Mouse (Mus musculus): ENCODE measurements around the gene Hes7. TPM values are rescaled to one million over a fixed set of nuclear protein-coding genes. Genes with fewer than 3 reads are reported as not detected.

Gene Hes7
- total RNA-seq, 2 experiments from 2014 or later, result 0.79 to 1.3 TPM

- intact Hi-C loops (cut with DNase I), result loop anchor here (1.0 kb wide), 1 partner anchor 25 kb away; no protein-coding TSS in a partner anchor
Observed at GRCm38 (mm10) chr11:69125041-69125851, 5.0 kb downstream of the Hes7 start.

GRCm38 (mm10) chr11:69125852-69125918 lies 5.5 kb downstream of the Hes7 start, which contains the start of gene Aloxe3:
Gene Aloxe3, plus strand, starts transcription at chr11:69125896.
- intact Hi-C loops (cut with DNase I), result loop anchor here (1.0 kb wide), 1 partner anchor 25 kb away; no protein-coding TSS in a partner anchor
- DNase-seq (ENCODE audit: low spot score in 2 of 2), result no peak

More at GRCm38 (mm10) chr11:69125041-69125851, 5.0 kb downstream of the Hes7 start:
- peak; percentile 77 to 78 for DNase-seq (ENCODE audit: low spot score in 2 of 2)

GRCm38 (mm10) chr11:69125919-69126705 lies 5.9 kb downstream of the Hes7 start:
- no peak for DNase-seq (ENCODE audit: low spot score in 2 of 2)
- intact Hi-C loops (cut with DNase I), result loop anchor here (1.0 kb wide), 1 partner anchor 24 kb away; no protein-coding TSS in a partner anchor

GRCm38 (mm10) chr11:69126706-69127095 lies 6.5 kb downstream of the Hes7 start:
- intact Hi-C loops (cut with DNase I), result no loop called here
- no peak for DNase-seq (ENCODE audit: low spot score in 2 of 2)

- no peak for DNase-seq (ENCODE audit: low spot score in 2 of 2)
- intact Hi-C loops (cut with DNase I), result no loop called here
Observed at GRCm38 (mm10) chr11:69128426-69129122, 8.4 kb downstream of the Hes7 start.

GRCm38 (mm10) chr11:69133566-69133922 lies 13.3 kb downstream of the Hes7 start:
- DNase-seq (ENCODE audit: low spot score in 2 of 2), result no peak
- intact Hi-C loops (cut with DNase I), result no loop called here

GRCm38 (mm10) chr11:69133923-69134621 lies 13.9 kb downstream of the Hes7 start:
- DNase-seq (ENCODE audit: low spot score in 2 of 2), result peak; percentile 83 to 85
- intact Hi-C loops (cut with DNase I), result no loop called here

GRCm38 (mm10) chr11:69134622-69134968 lies 14.4 kb downstream of the Hes7 start:
- intact Hi-C loops (cut with DNase I), result no loop called here
- no peak for DNase-seq (ENCODE audit: low spot score in 2 of 2)

- no peak for DNase-seq (ENCODE audit: low spot score in 2 of 2)
- intact Hi-C loops (cut with DNase I), result no loop called here
Observed at GRCm38 (mm10) chr11:69135361-69135760, 15.2 kb downstream of the Hes7 start.

GRCm38 (mm10) chr11:69147546-69147945 lies 27.3 kb downstream of the Hes7 start:
- intact Hi-C loops (cut with DNase I), result no loop called here
- no peak for DNase-seq (ENCODE audit: low spot score in 2 of 2)

- intact Hi-C loops (cut with DNase I), result no loop called here
- no peak for DNase-seq (ENCODE audit: low spot score in 2 of 2)
Observed at GRCm38 (mm10) chr11:69148451-69148960, 28.3 kb downstream of the Hes7 start.

GRCm38 (mm10) chr11:69149728-69150127 lies 29.5 kb downstream of the Hes7 start:
- intact Hi-C loops (cut with DNase I), result loop anchor here (1.0 kb wide), 1 partner anchor 24 kb away; the partner anchor contains the start of gene Aloxe3
- DNase-seq (ENCODE audit: low spot score in 2 of 2), result no peak

- intact Hi-C loops (cut with DNase I), result loop anchor here (1.0 kb wide), 1 partner anchor 25 kb away; the partner anchor contains the start of gene Aloxe3
- DNase-seq (ENCODE audit: low spot score in 2 of 2), result peak in 1 of 2 experiments; percentile 53
Observed at GRCm38 (mm10) chr11:69150444-69150843, 30.2 kb downstream of the Hes7 start.

- intact Hi-C loops (cut with DNase I), result no loop called here
- no peak for DNase-seq (ENCODE audit: low spot score in 2 of 2)
Observed at GRCm38 (mm10) chr11:69151004-69151403, 30.8 kb downstream of the Hes7 start.

GRCm38 (mm10) chr11:69153831-69154230 lies 33.6 kb downstream of the Hes7 start:
- no peak for DNase-seq (ENCODE audit: low spot score in 2 of 2)
- intact Hi-C loops (cut with DNase I), result no loop called here

GRCm38 (mm10) chr11:69155351-69155750 lies 35.1 kb downstream of the Hes7 start:
- intact Hi-C loops (cut with DNase I), result no loop called here
- DNase-seq (ENCODE audit: low spot score in 2 of 2), result no peak

GRCm38 (mm10) chr11:69156800-69157199 lies 36.6 kb downstream of the Hes7 start, which contains the start of gene Alox12b:
Gene Alox12b, plus strand, starts transcription at chr11:69156989.
- peak in 1 of 2 experiments; percentile 22 for DNase-seq (ENCODE audit: low spot score in 2 of 2)
- intact Hi-C loops (cut with DNase I), result no loop called here

- peak; percentile 48 to 71 for DNase-seq (ENCODE audit: low spot score in 2 of 2)
Observed at GRCm38 (mm10) chr11:69169313-69169712, 49.1 kb downstream of the Hes7 start.

GRCm38 (mm10) chr11:69171626-69172025 lies 51.4 kb downstream of the Hes7 start:
- intact Hi-C loops (cut with DNase I), result no loop called here
- DNase-seq (ENCODE audit: low spot score in 2 of 2), result peak in 1 of 2 experiments; percentile 26

More at GRCm38 (mm10) chr11:69169313-69169712, 49.1 kb downstream of the Hes7 start:
- intact Hi-C loops (cut with DNase I), result no loop called here
